Mouse (Mus musculus): Measurements from ENCODE around the gene Olfr705.
"Not testable (repeated sequence)": the region's sequence is repeated elsewhere in the genome, so short reads cannot be mapped to it uniquely, and the experiment has no call there.

Gene Olfr705

DNA sequence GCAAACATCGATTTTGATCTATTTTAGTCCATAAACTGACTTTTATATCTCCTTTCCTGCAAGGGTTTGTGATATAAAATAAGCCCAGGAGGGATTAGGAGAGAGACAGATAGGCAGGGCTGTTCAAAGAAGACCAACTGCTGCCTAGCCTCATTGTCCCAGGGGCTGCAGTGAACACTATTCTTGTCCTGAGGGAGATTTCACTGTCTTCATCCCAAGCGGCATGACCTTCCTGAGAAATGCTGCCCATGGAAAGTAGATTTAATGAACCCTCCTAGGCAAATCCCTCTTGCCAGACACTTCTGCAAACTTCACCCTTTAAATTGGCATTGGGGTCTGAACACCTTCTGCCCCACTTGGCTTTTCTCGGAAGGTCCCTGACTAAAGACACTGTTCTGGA is at the start of gene Olfr705:
Olfr705 (minus strand) TSS at position 101 of the 400 bp plus-strand sequence.
- DNase-seq (ENCODE audit: low read depth, low spot score) = no peak

DNA sequence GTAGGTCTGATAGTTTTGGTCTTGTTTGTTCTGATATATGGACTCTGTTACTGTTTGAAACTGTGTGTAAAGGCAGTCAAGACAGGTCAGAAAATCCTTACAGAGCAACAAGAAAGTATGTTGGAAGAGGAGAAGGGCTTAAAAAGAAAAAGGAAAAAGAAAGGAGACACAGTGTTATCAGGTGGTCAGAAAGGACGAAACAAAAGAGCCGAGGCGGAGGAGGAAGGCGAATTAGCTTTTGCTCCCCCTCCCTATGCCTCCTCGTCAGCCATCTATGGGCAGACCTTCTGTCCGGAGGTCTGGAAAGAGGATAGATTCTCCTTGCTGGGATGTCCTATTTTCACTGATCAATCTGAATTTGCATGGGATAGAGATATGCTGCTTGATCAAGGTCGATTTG is 44.3 kb upstream of the Olfr705 start:
- not testable (repeated sequence) for DNase-seq (ENCODE audit: low read depth, low spot score)

DNA sequence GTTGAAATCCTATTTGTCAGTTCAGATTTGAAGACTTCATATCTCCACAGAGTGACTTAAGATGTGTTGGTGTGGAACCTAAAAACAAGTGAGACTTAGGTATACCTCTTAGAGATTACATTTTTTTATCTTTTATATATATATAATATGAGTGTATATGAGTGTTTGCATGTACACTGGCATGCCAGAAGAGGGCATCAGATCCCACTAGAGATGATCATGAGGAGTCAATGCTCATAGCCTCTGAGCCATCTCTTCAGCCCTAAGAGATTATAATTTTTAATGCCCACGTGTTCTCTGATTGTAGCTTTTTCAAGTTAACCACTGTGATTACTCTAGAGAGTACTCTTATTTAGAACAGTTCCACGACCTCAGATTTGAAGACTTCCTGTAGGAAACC is 31.0 kb upstream of the Olfr705 start, which contains the start of gene Olfr1532-ps1:
Olfr1532-ps1 (plus strand) TSS at position 326 of the 400 bp plus-strand sequence.
- DNase-seq (ENCODE audit: low read depth, low spot score) = no peak

DNA sequence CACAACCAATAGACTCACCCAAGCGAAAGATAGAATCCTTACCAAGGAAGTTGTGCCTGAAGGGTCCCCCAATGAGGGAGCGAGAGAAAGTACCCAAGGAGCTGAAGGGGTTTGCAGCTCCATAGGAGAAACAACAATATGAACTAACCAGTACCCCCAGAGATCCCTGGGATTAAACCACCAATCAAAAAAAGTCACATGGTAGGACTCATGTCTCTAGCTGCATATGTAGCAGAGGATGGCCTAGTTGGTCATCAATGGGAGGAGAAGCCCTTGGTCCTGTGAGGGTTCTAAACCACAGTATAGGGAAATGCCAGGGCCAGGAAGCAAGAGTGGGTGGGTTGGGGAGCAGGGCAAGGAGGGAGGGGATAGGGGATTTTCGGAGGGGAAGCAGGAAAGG is 24.4 kb upstream of the Olfr705 start, which contains the start of gene Olfr707:
Olfr707 (minus strand) TSS at position 101 of the 400 bp plus-strand sequence.
- DNase-seq (ENCODE audit: low read depth, low spot score) = not testable (repeated sequence)

DNA sequence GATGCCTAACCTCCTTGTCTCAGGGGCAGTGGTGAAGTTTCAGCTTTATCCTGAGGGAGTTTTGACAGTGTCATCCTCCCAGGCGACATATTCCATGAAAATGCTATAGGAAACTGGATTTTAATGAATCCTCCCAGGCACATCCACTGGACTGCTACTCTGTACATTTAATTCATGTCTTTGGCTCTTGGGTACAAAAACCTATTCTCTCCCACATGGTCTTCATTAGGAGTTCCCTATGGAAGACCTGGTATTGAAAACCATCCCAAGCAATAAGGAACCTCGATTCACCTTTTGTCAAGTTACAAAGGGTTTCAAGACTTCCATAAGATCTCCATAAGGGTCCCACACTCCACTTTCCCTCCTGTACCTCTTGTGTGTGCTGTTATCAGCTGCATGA is 11.4 kb upstream of the Olfr705 start, which contains the start of gene Olfr706:
Olfr706 (minus strand) TSS at position 101 of the 400 bp plus-strand sequence.
- DNase-seq (ENCODE audit: low read depth, low spot score) = no peak

DNA sequence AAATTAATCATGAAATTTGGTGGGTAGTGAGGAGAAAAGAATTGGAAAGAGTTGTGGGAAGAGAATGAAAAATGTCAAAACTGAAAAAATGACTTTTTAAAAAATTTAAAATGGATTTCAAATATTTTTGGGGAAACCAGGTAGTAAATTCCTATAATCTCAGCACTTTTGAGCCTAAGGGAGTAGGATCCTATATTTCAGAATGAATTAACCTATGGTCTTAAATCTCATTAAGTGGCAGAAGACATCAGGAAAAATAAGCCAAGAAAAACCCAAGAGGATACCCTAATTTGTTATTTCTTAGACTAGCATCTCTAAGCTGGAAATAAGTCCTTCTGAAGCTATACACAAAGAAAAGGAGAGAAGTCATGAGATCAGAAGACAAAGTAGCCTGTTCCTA is 13.8 kb downstream of the Olfr705 start, which contains the start of gene Olfr704:
Olfr704 (plus strand) TSS at position 301 of the 400 bp plus-strand sequence.
- DNase-seq (ENCODE audit: low read depth, low spot score) = no peak

DNA sequence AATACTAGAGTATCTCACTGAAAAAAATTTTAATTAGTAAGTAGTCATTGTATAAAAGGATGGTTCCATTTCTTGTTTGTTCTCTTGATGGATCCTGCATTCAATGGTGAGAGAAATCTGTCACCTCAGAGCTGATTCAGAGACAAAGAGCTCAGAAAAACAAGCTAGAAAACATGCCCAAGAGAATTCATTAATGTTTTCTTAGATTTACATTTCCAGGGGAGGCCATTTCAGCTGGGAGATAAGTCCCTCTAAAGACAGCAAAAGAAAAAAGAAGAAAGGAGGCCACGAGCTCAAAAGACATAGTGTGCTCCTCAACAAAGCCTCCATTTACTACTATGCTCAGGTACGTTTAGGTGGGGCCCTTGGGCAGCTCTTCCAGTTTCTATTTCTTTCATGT is 33.6 kb downstream of the Olfr705 start, which contains the start of gene Olfr703:
Olfr703 (plus strand) TSS at position 301 of the 400 bp plus-strand sequence.
- DNase-seq (ENCODE audit: low read depth, low spot score) = no peak

DNA sequence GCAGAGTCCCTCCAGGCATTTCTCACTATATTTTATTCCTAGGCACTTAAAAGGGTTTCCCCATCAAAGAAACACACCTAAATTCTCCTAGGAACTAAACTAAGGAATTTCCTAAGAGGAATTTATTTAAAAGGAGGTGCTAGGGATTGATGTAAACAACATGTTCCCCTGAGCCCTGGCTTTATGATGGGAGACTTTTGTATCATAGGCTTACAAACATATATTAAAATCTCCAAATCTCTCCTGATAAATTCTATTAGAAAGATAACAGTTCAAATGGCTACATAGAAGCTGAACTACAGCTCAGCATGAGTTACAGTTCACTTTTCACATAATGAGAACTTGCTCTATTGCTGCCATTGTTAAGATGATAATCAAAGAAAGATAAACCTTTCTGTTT is 42.9 kb downstream of the Olfr705 start, which contains the start of gene Olfr702:
Olfr702 (minus strand) TSS at position 101 of the 400 bp plus-strand sequence.
- no peak for DNase-seq (ENCODE audit: low read depth, low spot score)

Data from c-Kit-negative CD71-positive TER-119-positive erythroid progenitor cells, embryonic 14.5 days (primary cell).